Mouse (Mus musculus) hindbrain, embryonic 10.5 days (tissue): ENCODE results near the gene Plbd1. TPM values are rescaled to one million over a fixed set of nuclear protein-coding genes. Genes with fewer than 3 reads are reported as not detected.

Experiments used
- DNase-seq: peaks from one replicate; pipeline ENCODE4 v3.0.0-alpha.2; 2017; ENCODE audit warnings: low spot score
- H3K27ac ChIP-seq: fragments of 300-500 bp; sonication (generic); 2 replicates; pipeline ENCODE4 v1.5.1; 2016; ENCODE audit warnings: mild to moderate bottlenecking, moderate library complexity
- H3K27me3 ChIP-seq: fragments of 300-500 bp; sonication (generic); 2 replicates; pipeline ENCODE4 v1.6.1; 2016; ENCODE audit warnings: mild to moderate bottlenecking; ENCODE audit not compliant: poor library complexity, insufficient read depth, severe bottlenecking
- H3K36me3 ChIP-seq: fragments of 300-500 bp; sonication (generic); 2 replicates; pipeline ENCODE4 v1.6.1; 2016; ENCODE audit warnings: mild to moderate bottlenecking, moderate library complexity
- H3K4me1 ChIP-seq: fragments of 300-500 bp; sonication (generic); replicated peaks from 2 replicates; pipeline ENCODE4 v1.6.1; 2016; ENCODE audit warnings: mild to moderate bottlenecking
- H3K4me3 ChIP-seq: fragments of 300-500 bp; sonication (generic); 2 replicates; pipeline ENCODE4 v1.5.1; 2016; ENCODE audit warnings: mild to moderate bottlenecking, moderate library complexity
- H3K9me3 ChIP-seq: fragments of 300-500 bp; sonication (generic); 2 replicates; pipeline ENCODE4 v1.6.1; 2016; ENCODE audit warnings: mild to moderate bottlenecking, moderate library complexity
- WGBS: fragments of 180-500 bp; shearing (Covaris S2); methylation state at CpG from one replicate; pipeline ENCODE4 v1.1.7; 2016; 5-methylcytosine and 5-hydroxymethylcytosine counted together
- polyA plus RNA-seq: library from polyadenylated mRNA; unstranded; fragments of >200 nt; fragmentation: Nextera tagmentation; extraction: Ambion mirVana; gene quantifications from 2 replicates; pipeline ENCODE4 v1.2.1, GENCODE M21; 2016

The Plbd1 gene
- polyA plus RNA-seq, 1 experiment from 2014 or later, result 1.8 TPM

GRCm38 (mm10) chr6:136669274-136669673 is 7.5 kb upstream of the Plbd1 start:
- no peak for DNase-seq
- Histone ChIP-seq H3K27me3 (no peaks in the 10 kb centered on the region), H3K4me3 (no peak overlapping the region), H3K9me3 (peaks cover 4% of the 10 kb centered on the region; the same call in 1 of the 2 replicates), H3K27ac (no peak overlapping the region), H3K36me3 (no peaks in the 10 kb centered on the region), H3K4me1 (no peaks in the 10 kb centered on the region)
- WGBS, result 44% methylated on average over 5 of the region's 5 CpGs

GRCm38 (mm10) chr6:136668266-136668986 is 6.7 kb upstream of the Plbd1 start:
- H3K4me1 ChIP-seq, result no peaks in the 10 kb centered on the region
- no peaks in the 10 kb centered on the region for H3K36me3 ChIP-seq
- H3K27ac ChIP-seq, result no peak overlapping the region
- DNase-seq, result no peak
- H3K4me3 ChIP-seq, result no peak overlapping the region
- H3K27me3 ChIP-seq, result peaks cover 7% of the 10 kb centered on the region
- H3K9me3 ChIP-seq, result no peaks in the 10 kb centered on the region
- WGBS, result 62% methylated on average over 14 of the region's 14 CpGs

GRCm38 (mm10) chr6:136662063-136662462 is 335 bp upstream of the Plbd1 start:
- no peaks in the 10 kb centered on the region for H3K9me3 ChIP-seq
- H3K4me3 ChIP-seq, result peak overlapping the region; percentile 54
- H3K27ac ChIP-seq, result no peak overlapping the region; the same call in 1 of the 2 replicates
- no peaks in the 10 kb centered on the region for H3K36me3 ChIP-seq
- no peak for DNase-seq
- peaks cover 13% of the 10 kb centered on the region for H3K4me1 ChIP-seq
- H3K27me3 ChIP-seq, result peaks cover 44% of the 10 kb centered on the region
- 17% methylated on average over 11 of the region's 11 CpGs for WGBS

- H3K27ac ChIP-seq, result peak overlapping the region; percentile 66; the same call in 1 of the 2 replicates
- peaks cover 44% of the 10 kb centered on the region for H3K27me3 ChIP-seq
- peaks cover 13% of the 10 kb centered on the region for H3K4me1 ChIP-seq
- 15% methylated on average over 34 of the region's 34 CpGs for WGBS
- H3K4me3 ChIP-seq, result peak overlapping the region; percentile 54
- H3K9me3 ChIP-seq, result no peaks in the 10 kb centered on the region
- no peak for DNase-seq
- no peaks in the 10 kb centered on the region for H3K36me3 ChIP-seq
These were observed 660 bp downstream of the Plbd1 start for GRCm38 (mm10) chr6:136660831-136661705.

GRCm38 (mm10) chr6:136659226-136659625 is 2.5 kb downstream of the Plbd1 start:
- WGBS, result 93% methylated on average over 9 of the region's 9 CpGs

GRCm38 (mm10) chr6:136658303-136658702 is 3.4 kb downstream of the Plbd1 start:
- H3K36me3 ChIP-seq, result no peaks in the 10 kb centered on the region

More at GRCm38 (mm10) chr6:136659226-136659625, 2.5 kb downstream of the Plbd1 start:
- Histone ChIP-seq H3K36me3 (no peaks in the 10 kb centered on the region), H3K4me3 (no peak overlapping the region), H3K27ac (no peak overlapping the region), H3K27me3 (peaks cover 44% of the 10 kb centered on the region), H3K9me3 (no peaks in the 10 kb centered on the region), H3K4me1 (peaks cover 13% of the 10 kb centered on the region)
- no peak for DNase-seq

GRCm38 (mm10) chr6:136655786-136656185 is 5.9 kb downstream of the Plbd1 start:
- H3K36me3 ChIP-seq, result no peaks in the 10 kb centered on the region
- H3K27me3 ChIP-seq, result peaks cover 11% of the 10 kb centered on the region
- no peak for DNase-seq
- WGBS, result 77% methylated on average over 11 of the region's 11 CpGs
- H3K27ac ChIP-seq, result no peak overlapping the region
- no peaks in the 10 kb centered on the region for H3K4me1 ChIP-seq
- H3K4me3 ChIP-seq, result no peak overlapping the region
- H3K9me3 ChIP-seq, result no peaks in the 10 kb centered on the region

More at GRCm38 (mm10) chr6:136658303-136658702, 3.4 kb downstream of the Plbd1 start:
- Histone ChIP-seq H3K27me3 (peaks cover 36% of the 10 kb centered on the region), H3K4me3 (no peak overlapping the region), H3K27ac (no peak overlapping the region), H3K4me1 (peaks cover 13% of the 10 kb centered on the region), H3K9me3 (no peaks in the 10 kb centered on the region)
- WGBS, result 87% methylated on average over 4 of the region's 4 CpGs
- no peak for DNase-seq

- Histone ChIP-seq H3K4me1 (no peaks in the 10 kb centered on the region), H3K27ac (no peak overlapping the region), H3K4me3 (no peak overlapping the region), H3K36me3 (no peaks in the 10 kb centered on the region), H3K27me3 (no peaks in the 10 kb centered on the region), H3K9me3 (no peaks in the 10 kb centered on the region)
- WGBS, result 93% methylated on average over 20 of the region's 20 CpGs
- DNase-seq, result no peak
These were observed 7.3 kb downstream of the Plbd1 start for GRCm38 (mm10) chr6:136654470-136654869.

- 77% methylated on average over 5 of the region's 5 CpGs for WGBS
- H3K36me3 ChIP-seq, result no peaks in the 10 kb centered on the region
- no peak for DNase-seq
- no peaks in the 10 kb centered on the region for H3K4me1 ChIP-seq
- H3K27me3 ChIP-seq, result no peaks in the 10 kb centered on the region
- no peak overlapping the region for H3K4me3 ChIP-seq
- H3K27ac ChIP-seq, result no peak overlapping the region
- no peaks in the 10 kb centered on the region for H3K9me3 ChIP-seq
These were observed 8.4 kb downstream of the Plbd1 start for GRCm38 (mm10) chr6:136653331-136653730.

- no peaks in the 10 kb centered on the region for H3K36me3 ChIP-seq
- WGBS, result 94% methylated on average over 8 of the region's 8 CpGs
- peaks cover 5% of the 10 kb centered on the region; the same call in 1 of the 2 replicates for H3K4me1 ChIP-seq
- no peak overlapping the region for H3K27ac ChIP-seq
- no peak for DNase-seq
- H3K4me3 ChIP-seq, result no peak overlapping the region
- no peaks in the 10 kb centered on the region for H3K27me3 ChIP-seq
- no peaks in the 10 kb centered on the region for H3K9me3 ChIP-seq
These were observed 11.1 kb downstream of the Plbd1 start for GRCm38 (mm10) chr6:136650664-136651063.

GRCm38 (mm10) chr6:136647455-136647861 is 14.3 kb downstream of the Plbd1 start:
- Histone ChIP-seq H3K27me3 (no peaks in the 10 kb centered on the region), H3K4me3 (no peak overlapping the region), H3K36me3 (no peaks in the 10 kb centered on the region), H3K4me1 (peaks cover 5% of the 10 kb centered on the region; the same call in 1 of the 2 replicates), H3K27ac (no peak overlapping the region), H3K9me3 (no peaks in the 10 kb centered on the region)
- 75% methylated on average over 10 of the region's 10 CpGs for WGBS
- no peak for DNase-seq

- Histone ChIP-seq H3K27me3 (no peaks in the 10 kb centered on the region), H3K36me3 (no peaks in the 10 kb centered on the region), H3K4me3 (no peak overlapping the region), H3K9me3 (no peaks in the 10 kb centered on the region), H3K4me1 (peaks cover 5% of the 10 kb centered on the region; the same call in 1 of the 2 replicates), H3K27ac (no peak overlapping the region)
- WGBS, result 47% methylated on average over 6 of the region's 6 CpGs
- DNase-seq, result no peak
These were observed 15.5 kb downstream of the Plbd1 start for GRCm38 (mm10) chr6:136646207-136646606.

GRCm38 (mm10) chr6:136645754-136646153 is 16.0 kb downstream of the Plbd1 start:
- no peak overlapping the region for H3K27ac ChIP-seq
- H3K4me1 ChIP-seq, result peaks cover 5% of the 10 kb centered on the region; the same call in 1 of the 2 replicates

More at GRCm38 (mm10) chr6:136645754-136646153, 16.0 kb downstream of the Plbd1 start:
- Histone ChIP-seq H3K9me3 (no peaks in the 10 kb centered on the region), H3K36me3 (no peaks in the 10 kb centered on the region), H3K27me3 (no peaks in the 10 kb centered on the region), H3K4me3 (no peak overlapping the region)
- WGBS, result 72% methylated on average over 9 of the region's 9 CpGs
- DNase-seq, result no peak
